Mouse (Mus musculus) hindbrain, embryonic 13.5 days (tissue): ENCODE measurements around the gene Cux2. TPM values are rescaled to one million over a fixed set of nuclear protein-coding genes. Genes with fewer than 3 reads are reported as not detected.
A peak's percentile ranks its signal among the peaks of the same experiment; 100 is the strongest.

Experiments
- ATAC-seq: fragments of 200-750 bp; cut with Nextera tagmentation; 2 replicates; pipeline ENCODE4 v1.8.0; 2017; ENCODE audit warnings: moderate TSS enrichment; ENCODE audit not compliant: low FRiP score
- H3K27ac ChIP-seq: fragments of 300-500 bp; sonication (generic); 2 replicates; pipeline ENCODE4 v1.5.1; 2015; ENCODE audit warnings: inconsistent platforms, mild to moderate bottlenecking, moderate library complexity
- H3K27me3 ChIP-seq: fragments of 300-500 bp; sonication (generic); 2 replicates; pipeline ENCODE4 v1.6.1; 2015; ENCODE audit warnings: mild to moderate bottlenecking, inconsistent platforms
- H3K36me3 ChIP-seq: fragments of 300-500 bp; sonication (generic); 2 replicates; pipeline ENCODE4 v1.6.1; 2015; ENCODE audit warnings: mild to moderate bottlenecking, inconsistent platforms
- H3K4me1 ChIP-seq: fragments of 300-500 bp; sonication (generic); replicated peaks from 2 replicates; pipeline ENCODE4 v1.6.1; 2015; ENCODE audit warnings: inconsistent platforms
- H3K4me2 ChIP-seq: fragments of 300-500 bp; sonication (generic); 2 replicates; pipeline ENCODE4 v1.6.1; 2015; ENCODE audit warnings: inconsistent platforms, mild to moderate bottlenecking, moderate library complexity
- H3K4me3 ChIP-seq: fragments of 300-500 bp; sonication (generic); 2 replicates; pipeline ENCODE4 v1.5.1; 2015; ENCODE audit warnings: mild to moderate bottlenecking, inconsistent platforms
- H3K9ac ChIP-seq: fragments of 300-500 bp; sonication (generic); 2 replicates; pipeline ENCODE4 v1.6.1; 2015; ENCODE audit warnings: mild to moderate bottlenecking, inconsistent platforms
- H3K9me3 ChIP-seq: fragments of 300-500 bp; sonication (generic); 2 replicates; pipeline ENCODE4 v1.6.1; 2016; ENCODE audit warnings: inconsistent platforms
- WGBS: fragments of 180-500 bp; shearing (Covaris S2); methylation state at CpG from one replicate; pipeline ENCODE4 v1.1.7; 2015; 5-methylcytosine and 5-hydroxymethylcytosine counted together
- polyA plus RNA-seq: library from polyadenylated mRNA; unstranded; fragments of >200 nt; fragmentation: Nextera tagmentation; extraction: Ambion mirVana; gene quantifications from 2 replicates; pipeline ENCODE4 v1.2.1, GENCODE M21; 2015

Gene Cux2
- polyA plus RNA-seq, 1 experiment from 2014 or later = 29.1 TPM

DNA sequence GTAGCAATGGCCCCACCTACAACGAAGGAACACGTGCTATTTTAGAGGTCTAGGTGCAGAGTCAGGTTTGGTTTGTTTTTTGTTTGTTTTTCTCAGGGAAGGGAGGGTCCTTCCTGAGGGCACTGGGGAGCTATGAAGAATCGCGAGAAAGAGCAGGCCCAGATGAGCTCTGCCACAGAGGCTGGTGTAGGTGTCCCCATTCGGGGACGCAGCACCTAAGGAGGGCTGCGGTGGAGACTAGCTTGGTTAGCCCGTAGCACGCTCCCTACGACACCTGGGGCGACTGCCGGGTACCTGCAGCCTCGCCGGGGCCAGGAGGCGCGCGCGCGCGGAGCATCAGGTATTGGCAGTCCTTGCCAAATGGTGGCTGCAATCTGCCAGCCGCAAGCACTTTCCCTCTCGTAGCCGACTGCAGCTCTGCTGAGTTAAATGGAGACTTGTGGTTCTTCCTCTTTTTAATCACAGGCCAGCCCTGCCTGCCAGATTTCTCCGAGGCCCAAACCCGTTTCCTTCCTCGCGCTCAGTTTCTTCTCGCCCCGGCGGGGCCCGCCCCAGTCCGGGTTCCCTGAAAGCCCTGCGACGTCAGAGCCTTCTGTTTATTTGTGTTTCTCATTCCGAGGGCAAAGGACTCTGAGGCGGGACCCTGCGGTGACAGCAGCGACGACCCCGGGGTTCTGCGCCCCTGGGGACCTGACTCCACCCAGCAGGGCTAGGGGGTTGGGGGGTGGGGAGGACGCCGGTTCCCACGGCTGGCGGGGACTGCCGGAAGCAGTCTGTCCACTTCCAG is 211.4 kb downstream of the Cux2 start:
- Histone ChIP-seq H3K9me3 (no peaks in the 10 kb centered on the region), H3K4me1 (peaks cover 64% of the 10 kb centered on the region), H3K27me3 (peaks cover 82% of the 10 kb centered on the region), H3K4me3 (peak overlapping the region; percentile 35), H3K36me3 (no peaks in the 10 kb centered on the region), H3K27ac (peak overlapping the region; percentile 64; the same call in 1 of the 2 replicates), H3K9ac (peak overlapping the region; percentile 43; the same call in 1 of the 2 replicates), H3K4me2 (peak overlapping the region; percentile 92)
- ATAC-seq = no peak
- under 1% methylated on average over 46 of the region's 46 CpGs for WGBS

DNA sequence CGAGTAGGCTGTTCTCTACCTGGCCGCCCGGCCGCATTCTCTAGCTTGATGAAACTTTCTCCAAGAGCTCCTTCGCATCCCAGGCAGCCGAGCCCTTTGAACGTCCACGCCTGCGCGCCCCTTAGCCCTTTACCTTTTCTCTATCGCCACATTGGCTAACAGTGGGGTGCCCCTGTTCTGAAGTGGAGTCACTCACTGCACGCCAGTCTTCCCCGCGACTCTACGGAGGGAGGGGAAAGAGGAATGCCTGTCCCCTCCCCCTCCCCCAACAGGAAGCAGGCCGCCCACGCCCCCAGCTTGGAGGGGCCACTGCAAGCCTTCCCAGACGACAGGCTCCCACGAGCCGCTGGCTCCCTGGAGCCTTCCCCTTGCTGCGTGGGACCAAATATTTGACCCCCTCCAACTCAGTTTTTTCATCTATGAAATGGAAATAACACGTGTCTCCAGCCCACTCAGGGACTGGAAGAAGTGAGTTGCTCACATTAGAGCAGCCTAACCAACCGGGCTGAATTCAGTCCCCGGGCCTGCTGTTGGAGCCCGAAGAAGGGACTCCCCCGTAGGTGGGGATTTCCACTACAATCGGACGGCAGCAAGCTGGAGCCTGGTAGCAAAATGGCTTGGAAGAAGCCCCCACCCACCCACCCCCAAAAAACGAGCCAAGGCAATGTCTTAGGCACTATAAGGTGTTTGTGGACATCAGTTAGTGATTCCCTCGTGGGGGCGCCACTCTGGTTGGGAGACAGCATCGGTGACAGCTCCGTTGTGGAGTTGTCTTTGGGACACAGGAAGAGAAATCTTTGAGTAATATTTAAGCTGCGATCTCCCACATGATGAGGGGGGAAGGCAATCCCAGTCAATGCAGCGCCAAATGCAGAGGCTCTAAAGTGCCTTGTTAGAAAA is 212.2 kb downstream of the Cux2 start, which contains the start of gene Sh2b3:
Sh2b3 (minus strand) TSS at position 206 of the 900 bp plus-strand sequence.
- Histone ChIP-seq H3K4me2 (peak within 1 kb of the TSS; percentile 92), H3K36me3 (no peaks in the 10 kb centered on the region), H3K27me3 (peaks cover 78% of the 10 kb centered on the region), H3K27ac (peak within 1 kb of the TSS; percentile 64; the same call in 1 of the 2 replicates), H3K4me1 (peaks cover 64% of the 10 kb centered on the region), H3K4me3 (peak within 1 kb of the TSS; percentile 67), H3K9ac (peak within 1 kb of the TSS; percentile 80), H3K9me3 (no peaks in the 10 kb centered on the region)
- WGBS = under 1% methylated on average over 35 of the region's 35 CpGs
- peak; percentile 12; the same call in 1 of the 2 replicates for ATAC-seq

GRCm38 (mm10) chr5:121836692-121837415 is 213.0 kb downstream of the Cux2 start:
- peak overlapping the region; percentile 55; the same call in 1 of the 2 replicates for H3K27ac ChIP-seq
- no peaks in the 10 kb centered on the region for H3K9me3 ChIP-seq
- H3K4me2 ChIP-seq = peak overlapping the region; percentile 92
- peak overlapping the region; percentile 80 for H3K9ac ChIP-seq
- WGBS = under 1% methylated on average over 77 of the region's 77 CpGs
- H3K27me3 ChIP-seq = peaks cover 72% of the 10 kb centered on the region
- ATAC-seq = peak; percentile 64
- H3K4me1 ChIP-seq = peaks cover 62% of the 10 kb centered on the region
- H3K4me3 ChIP-seq = peak overlapping the region; percentile 67
- no peaks in the 10 kb centered on the region for H3K36me3 ChIP-seq

GRCm38 (mm10) chr5:121835949-121836691 is 213.8 kb downstream of the Cux2 start:
- ATAC-seq = peak; percentile 25
- Histone ChIP-seq H3K4me1 (peaks cover 62% of the 10 kb centered on the region), H3K27me3 (peaks cover 65% of the 10 kb centered on the region)

DNA sequence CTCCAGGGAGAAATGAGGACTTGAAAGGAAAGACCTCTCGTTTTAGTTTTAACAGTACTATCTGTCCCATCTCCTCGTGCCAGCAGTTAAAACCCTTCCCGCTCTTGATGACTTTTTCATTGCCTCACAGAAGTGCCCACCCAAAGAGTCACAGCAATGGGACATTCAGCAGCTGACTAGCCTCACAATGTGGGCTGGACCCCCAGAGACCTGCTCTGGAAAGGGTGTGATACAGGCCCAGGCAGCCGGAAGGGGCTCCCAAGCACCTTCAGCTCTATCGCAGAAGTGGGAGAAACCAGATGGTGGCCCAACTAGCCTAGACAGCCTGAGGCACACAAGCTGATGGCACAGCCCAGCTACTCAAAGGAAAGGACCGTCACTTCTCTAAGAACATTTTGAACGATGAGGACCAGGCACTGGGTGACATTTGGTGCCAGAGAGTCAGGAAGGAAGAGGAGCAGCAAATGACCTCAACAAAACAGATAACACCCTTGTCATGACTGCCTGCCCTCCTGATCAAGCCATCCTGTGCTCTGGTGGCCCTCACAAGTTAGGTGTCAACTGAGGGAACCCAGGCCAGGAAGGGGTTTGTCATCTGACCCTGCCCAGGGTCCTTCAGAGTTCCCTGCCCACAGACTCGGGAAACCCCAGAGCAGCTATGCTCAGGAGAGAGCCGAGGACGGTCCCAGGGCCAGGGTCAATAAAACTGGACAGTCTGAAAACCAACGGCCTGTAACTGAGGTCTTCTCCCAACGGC is 214.7 kb downstream of the Cux2 start:
- Histone ChIP-seq H3K36me3 (no peaks in the 10 kb centered on the region), H3K9me3 (no peaks in the 10 kb centered on the region), H3K4me3 (peak overlapping the region; percentile 67), H3K4me2 (peak overlapping the region; percentile 92), H3K27me3 (peaks cover 65% of the 10 kb centered on the region), H3K4me1 (peaks cover 62% of the 10 kb centered on the region), H3K9ac (peak overlapping the region; percentile 80; the same call in 1 of the 2 replicates), H3K27ac (no peak overlapping the region)
- WGBS = 45% methylated on average over 12 of the region's 12 CpGs
- no peak for ATAC-seq

More at GRCm38 (mm10) chr5:121835949-121836691, 213.8 kb downstream of the Cux2 start:
- peak overlapping the region; percentile 92 for H3K4me2 ChIP-seq
- peak overlapping the region; percentile 67 for H3K4me3 ChIP-seq
- peak overlapping the region; percentile 80 for H3K9ac ChIP-seq
- WGBS = under 1% methylated on average over 49 of the region's 51 CpGs
- no peaks in the 10 kb centered on the region for H3K9me3 ChIP-seq
- peak overlapping the region; percentile 55; the same call in 1 of the 2 replicates for H3K27ac ChIP-seq
- H3K36me3 ChIP-seq = no peaks in the 10 kb centered on the region

- Histone ChIP-seq H3K4me2 (peak overlapping the region; percentile 92), H3K27ac (no peak overlapping the region), H3K4me3 (0 out of 2 replicates have a peak overlapping the region, but pooled peaks have one; percentile 0), H3K9ac (peak overlapping the region; percentile 46; the same call in 1 of the 2 replicates), H3K36me3 (no peaks in the 10 kb centered on the region), H3K9me3 (no peaks in the 10 kb centered on the region), H3K27me3 (peaks cover 67% of the 10 kb centered on the region), H3K4me1 (peaks cover 69% of the 10 kb centered on the region)
- WGBS = 80% methylated on average over 7 of the region's 7 CpGs
- ATAC-seq = no peak
Measured at GRCm38 (mm10) chr5:121834241-121834606, 215.7 kb downstream of the Cux2 start.

GRCm38 (mm10) chr5:121833572-121834240 is 216.2 kb downstream of the Cux2 start:
- no peak overlapping the region for H3K27ac ChIP-seq
- no peak for ATAC-seq
- H3K4me1 ChIP-seq = peaks cover 71% of the 10 kb centered on the region
- H3K36me3 ChIP-seq = no peaks in the 10 kb centered on the region
- WGBS = 40% methylated on average over 10 of the region's 10 CpGs
- no peaks in the 10 kb centered on the region for H3K9me3 ChIP-seq
- peaks cover 63% of the 10 kb centered on the region for H3K27me3 ChIP-seq
- H3K9ac ChIP-seq = peak overlapping the region; percentile 46; the same call in 1 of the 2 replicates
- H3K4me3 ChIP-seq = 0 out of 2 replicates have a peak overlapping the region, but pooled peaks have one; percentile 0
- peak overlapping the region; percentile 92 for H3K4me2 ChIP-seq

- H3K4me3 ChIP-seq = no peak overlapping the region
- H3K36me3 ChIP-seq = no peaks in the 10 kb centered on the region
- peak overlapping the region; percentile 92; the same call in 1 of the 2 replicates for H3K4me2 ChIP-seq
- no peak for ATAC-seq
- H3K9me3 ChIP-seq = no peaks in the 10 kb centered on the region
- WGBS = 92% methylated on average over 2 of the region's 2 CpGs
- no peak overlapping the region for H3K27ac ChIP-seq
- peaks cover 71% of the 10 kb centered on the region for H3K4me1 ChIP-seq
- no peak overlapping the region for H3K9ac ChIP-seq
- peaks cover 63% of the 10 kb centered on the region for H3K27me3 ChIP-seq
Measured at GRCm38 (mm10) chr5:121833159-121833558, 216.7 kb downstream of the Cux2 start.

DNA sequence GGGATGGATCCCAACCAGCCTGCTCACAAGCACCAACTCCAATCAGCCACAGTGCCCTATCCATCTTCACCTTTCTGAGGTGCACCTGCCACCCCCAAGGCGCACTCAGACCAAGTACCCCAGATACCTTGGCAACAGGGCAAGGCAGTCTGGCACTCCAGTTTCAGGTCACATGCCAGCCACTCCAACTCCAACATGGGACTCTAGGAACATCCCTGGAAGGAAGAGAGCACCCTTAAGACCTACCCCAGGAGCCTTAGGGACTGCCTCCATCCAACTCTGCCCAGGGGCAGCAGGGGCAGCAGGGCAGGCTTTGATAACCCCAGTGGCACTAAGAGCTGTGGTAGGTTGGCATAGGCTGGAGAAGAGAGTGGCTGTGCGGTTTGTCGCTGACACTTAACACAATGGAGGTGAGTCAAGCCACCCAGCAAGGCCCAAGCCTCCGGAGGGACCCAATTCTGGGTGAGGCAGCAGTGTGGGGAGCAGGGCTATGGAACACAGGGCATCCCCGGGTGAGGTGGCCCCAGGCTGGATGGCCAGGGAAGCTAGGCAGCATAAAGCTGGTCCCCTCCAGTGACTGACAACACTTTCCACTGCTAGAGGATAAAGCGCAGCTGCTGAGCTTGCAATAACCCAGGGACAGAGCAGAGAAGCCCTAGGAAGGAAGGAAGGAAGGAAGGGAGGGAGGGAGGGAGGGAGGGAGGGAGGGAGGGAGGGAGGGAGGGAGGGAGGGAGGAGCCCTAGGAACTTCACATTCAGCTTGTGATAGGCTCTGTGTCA is 217.3 kb downstream of the Cux2 start:
- Histone ChIP-seq H3K9me3 (no peaks in the 10 kb centered on the region), H3K36me3 (no peaks in the 10 kb centered on the region), H3K4me2 (no peak overlapping the region), H3K27me3 (peaks cover 61% of the 10 kb centered on the region), H3K27ac (no peak overlapping the region), H3K4me1 (peaks cover 71% of the 10 kb centered on the region), H3K4me3 (no peak overlapping the region), H3K9ac (no peak overlapping the region)
- 85% methylated on average over 6 of the region's 6 CpGs for WGBS
- no peak for ATAC-seq
